Mouse (Mus musculus): ENCODE data around the gene Gm42420. TPM values are rescaled to one million over a fixed set of nuclear protein-coding genes. Genes with fewer than 3 reads are reported as not detected.

The Gm42420 gene
- polyA plus RNA-seq, 1 experiment = not detected

GRCm38 (mm10) chr6:39548030-39548429, 37.5 kb upstream of the Gm42420 start:
- Histone ChIP-seq H3K4me3 (replicated peaks) (no peak overlapping the region), H3K27me3 (replicated peaks) (peaks cover 43% of the 10 kb centered on the region), H3K9me3 (no peaks in the 10 kb centered on the region), H3K4me1 (peaks cover 18% of the 10 kb centered on the region), H3K36me3 (replicated peaks; ENCODE audit: low read length) (no peaks in the 10 kb centered on the region)
- no peak for TF ChIP-seq FLI1 (IDR thresholded peaks at IDR 0.05; ENCODE audit: low read length)

DNA sequence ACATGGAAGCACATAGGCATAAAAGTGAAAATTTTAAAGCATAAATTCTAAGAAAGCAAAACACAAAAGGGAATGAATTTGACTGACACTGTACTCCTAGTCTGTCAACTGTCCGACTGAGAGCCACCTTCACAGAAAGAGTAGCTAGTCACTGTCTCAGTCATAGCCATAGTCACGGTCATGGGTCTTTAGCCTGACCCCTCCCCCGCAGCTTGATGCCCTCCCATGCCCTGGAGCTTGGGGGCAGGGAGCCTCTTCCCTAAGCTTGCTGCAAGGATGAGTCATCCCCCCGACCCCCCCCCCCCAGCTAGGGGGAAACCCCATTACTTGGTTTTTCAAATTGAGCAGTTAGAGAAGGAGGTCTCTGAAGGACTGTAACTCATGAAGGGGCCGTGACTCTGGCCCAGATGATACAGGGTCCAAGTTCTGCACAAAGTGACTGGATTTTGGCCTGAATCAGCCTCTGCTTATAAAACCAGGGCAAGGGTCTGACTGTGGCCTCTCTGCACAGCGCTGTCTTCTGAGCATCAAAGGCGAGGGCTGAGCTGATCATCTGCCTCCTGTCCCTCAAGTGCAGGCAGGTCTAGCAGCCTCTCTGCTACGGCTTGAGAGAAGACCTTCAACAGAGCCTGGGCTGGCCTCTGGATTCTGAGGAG, 33.4 kb upstream of the Gm42420 start:
- peak overlapping the region; percentile 64 for H3K4me3 ChIP-seq (replicated peaks)
- TF ChIP-seq FLI1 (IDR thresholded peaks at IDR 0.05; ENCODE audit: low read length) = no peak
- TF ChIP-seq GATA1 (IDR thresholded peaks at IDR 0.05; ENCODE audit: borderline replicate concordance, low read length) = no peak
- peaks cover 33% of the 10 kb centered on the region for H3K4me1 ChIP-seq
- peaks cover 11% of the 10 kb centered on the region for H3K9me3 ChIP-seq
- peaks cover 59% of the 10 kb centered on the region for H3K27me3 ChIP-seq (replicated peaks)
- H3K36me3 ChIP-seq (replicated peaks; ENCODE audit: low read length) = no peaks in the 10 kb centered on the region

DNA sequence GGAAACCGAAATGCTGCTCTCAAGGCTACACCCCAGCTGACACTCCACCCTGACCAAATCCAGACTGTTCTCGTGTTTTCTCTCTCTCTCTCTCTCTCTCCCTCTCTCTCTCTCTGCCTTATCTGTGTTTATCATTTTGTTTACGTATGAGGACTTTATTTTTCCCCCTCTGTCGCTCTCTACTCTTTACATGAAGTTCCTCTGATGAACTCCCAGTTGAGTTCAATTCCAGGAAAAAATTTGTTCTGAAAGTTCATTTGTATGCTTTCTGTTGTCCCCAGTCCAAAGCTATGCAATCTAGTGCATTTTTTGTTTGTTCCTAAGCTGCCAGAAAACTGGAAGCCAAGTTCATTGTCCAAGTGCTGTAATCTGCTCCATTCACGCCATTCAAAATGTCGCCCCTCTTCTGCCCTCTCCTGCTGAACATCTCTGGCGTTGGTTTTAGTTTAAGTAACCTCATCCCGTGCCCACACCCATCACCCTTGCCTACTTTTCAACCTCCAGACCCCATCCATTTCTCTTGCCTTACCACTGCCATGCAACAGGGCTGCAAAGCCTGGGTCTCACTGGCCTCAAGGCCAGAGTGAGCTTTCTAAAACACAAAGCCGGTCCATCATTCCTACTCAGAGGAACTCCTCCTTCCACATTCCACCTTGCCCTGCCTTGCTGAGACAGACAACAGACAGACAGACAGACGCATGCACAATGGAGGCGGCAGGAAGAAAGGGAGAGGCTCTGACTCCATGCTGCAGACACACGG, 30.5 kb upstream of the Gm42420 start:
- H3K9me3 ChIP-seq = peaks cover 16% of the 10 kb centered on the region
- TF ChIP-seq FLI1 (IDR thresholded peaks at IDR 0.05; ENCODE audit: low read length) = no peak
- TF ChIP-seq GATA1 (IDR thresholded peaks at IDR 0.05; ENCODE audit: borderline replicate concordance, low read length) = no peak
- H3K27me3 ChIP-seq (replicated peaks) = peaks cover 64% of the 10 kb centered on the region
- peaks cover 51% of the 10 kb centered on the region for H3K4me1 ChIP-seq
- H3K36me3 ChIP-seq (replicated peaks; ENCODE audit: low read length) = no peaks in the 10 kb centered on the region
- H3K4me3 ChIP-seq (replicated peaks) = peak overlapping the region; percentile 54

DNA sequence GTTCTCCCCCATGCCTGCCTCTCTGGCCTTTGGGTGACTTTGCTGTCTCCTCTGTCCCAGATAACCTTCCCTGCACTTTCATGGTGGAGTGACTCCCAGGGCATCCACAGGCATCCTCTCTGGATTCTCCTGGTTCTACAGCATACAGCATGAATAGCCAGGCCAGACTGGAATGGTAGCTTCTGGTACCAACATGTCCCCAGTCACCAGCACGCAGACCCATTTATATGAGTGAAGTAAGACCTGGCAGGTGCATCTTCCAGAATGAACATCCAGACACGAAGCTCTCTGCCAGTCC, 30.0 kb upstream of the Gm42420 start:
- Histone ChIP-seq H3K36me3 (replicated peaks; ENCODE audit: low read length) (no peaks in the 10 kb centered on the region), H3K4me1 (peaks cover 52% of the 10 kb centered on the region), H3K9me3 (peaks cover 16% of the 10 kb centered on the region), H3K4me3 (replicated peaks) (no peak overlapping the region), H3K27me3 (replicated peaks) (peaks cover 65% of the 10 kb centered on the region)
- TF ChIP-seq GATA1 (IDR thresholded peaks at IDR 0.05; ENCODE audit: borderline replicate concordance, low read length) = no peak
- no peak for TF ChIP-seq FLI1 (IDR thresholded peaks at IDR 0.05; ENCODE audit: low read length)

- Histone ChIP-seq H3K27me3 (replicated peaks) (peaks cover 72% of the 10 kb centered on the region), H3K36me3 (replicated peaks; ENCODE audit: low read length) (no peaks in the 10 kb centered on the region), H3K4me1 (peaks cover 45% of the 10 kb centered on the region), H3K9me3 (peaks cover 16% of the 10 kb centered on the region), H3K4me3 (replicated peaks) (peak overlapping the region; percentile 90)
- TF ChIP-seq FLI1 (IDR thresholded peaks at IDR 0.05; ENCODE audit: low read length) = no peak
- no peak for TF ChIP-seq GATA1 (IDR thresholded peaks at IDR 0.05; ENCODE audit: borderline replicate concordance, low read length)
These were observed 28.5 kb upstream of the Gm42420 start for GRCm38 (mm10) chr6:39556900-39557659.

DNA sequence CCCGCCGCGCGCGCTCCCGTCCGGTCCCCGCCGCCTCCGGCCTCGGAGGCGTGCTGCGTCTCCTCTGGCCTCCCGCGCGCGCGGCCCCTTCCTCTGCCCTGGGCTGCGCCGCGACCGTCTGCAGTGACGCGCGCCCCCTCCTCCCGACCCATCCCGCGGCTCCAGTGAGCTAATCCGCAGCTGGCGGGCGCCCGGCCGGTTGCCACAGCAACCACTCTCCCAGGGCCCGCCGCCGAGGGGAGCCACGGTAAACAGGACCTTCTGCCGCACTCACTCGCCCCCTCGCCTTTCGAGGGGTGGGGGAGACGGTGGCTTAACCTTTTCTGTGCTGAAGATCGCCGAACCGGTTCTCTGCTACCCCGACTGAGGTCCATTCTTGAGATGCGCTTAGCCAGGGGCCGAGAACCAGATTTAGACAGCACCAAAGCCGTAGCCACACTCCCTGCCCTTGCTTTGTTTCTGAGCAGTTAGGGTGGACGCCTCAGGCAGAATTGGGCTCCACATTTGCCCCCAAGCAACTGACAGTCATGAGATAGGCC, 27.8 kb upstream of the Gm42420 start, which contains the start of gene Dennd2a:
Gene Dennd2a, minus strand, starts transcription at position 145 of the 539 bp plus-strand sequence.
- Histone ChIP-seq H3K27me3 (replicated peaks) (peaks cover 72% of the 10 kb centered on the region), H3K4me1 (peaks cover 46% of the 10 kb centered on the region), H3K4me3 (replicated peaks) (peak within 1 kb of the TSS; percentile 90), H3K36me3 (replicated peaks; ENCODE audit: low read length) (no peaks in the 10 kb centered on the region), H3K9me3 (peaks cover 16% of the 10 kb centered on the region)
- no peak for TF ChIP-seq FLI1 (IDR thresholded peaks at IDR 0.05; ENCODE audit: low read length)
- no peak for TF ChIP-seq GATA1 (IDR thresholded peaks at IDR 0.05; ENCODE audit: borderline replicate concordance, low read length)

- no peaks in the 10 kb centered on the region for H3K36me3 ChIP-seq (replicated peaks; ENCODE audit: low read length)
- H3K4me1 ChIP-seq = peaks cover 48% of the 10 kb centered on the region
- TF ChIP-seq FLI1 (IDR thresholded peaks at IDR 0.05; ENCODE audit: low read length) = no peak
- peaks cover 8% of the 10 kb centered on the region; the same call in 1 of the 2 replicates for H3K9me3 ChIP-seq
- H3K4me3 ChIP-seq (replicated peaks) = no peak overlapping the region
- peaks cover 66% of the 10 kb centered on the region for H3K27me3 ChIP-seq (replicated peaks)
These were observed 26.1 kb upstream of the Gm42420 start for GRCm38 (mm10) chr6:39559276-39559939.

GRCm38 (mm10) chr6:39562166-39563015, 23.2 kb upstream of the Gm42420 start:
- Histone ChIP-seq H3K4me1 (peaks cover 28% of the 10 kb centered on the region), H3K4me3 (replicated peaks) (peak overlapping the region; percentile 82), H3K36me3 (replicated peaks; ENCODE audit: low read length) (no peaks in the 10 kb centered on the region), H3K27me3 (replicated peaks) (peaks cover 44% of the 10 kb centered on the region), H3K9me3 (peaks cover 6% of the 10 kb centered on the region; the same call in 1 of the 2 replicates)
- no peak for TF ChIP-seq FLI1 (IDR thresholded peaks at IDR 0.05; ENCODE audit: low read length)
- no peak for TF ChIP-seq GATA1 (IDR thresholded peaks at IDR 0.05; ENCODE audit: borderline replicate concordance, low read length)

All from megakaryocyte, embryonic 14.5 days (primary cell).